In genomic region chr6:88023316-88023890, GRCm38 (mm10) we compare ENCODE assay signal across 28 mouse cellular contexts. TPM values are rescaled to one million over a fixed set of nuclear protein-coding genes. Genes with fewer than 3 reads are reported as not detected.
"Had no signal": no experiment of that assay in that cellular context is flagged by ENCODE, and none has a peak within 500 bp of the region (broad histone marks: within the 10 kb centered on the region; RNA-seq: fewer than 3 reads in every experiment).

No protein-coding gene starts in this region.

- H3K36me3 ChIP-seq: heart, embryonic 15.5 days; intestine, embryonic 15.5 days had no signal

- H3K4me2 ChIP-seq: heart, embryonic 11.5 days; heart, embryonic 13.5 days; heart, embryonic 15.5 days; hindbrain, embryonic 12.5 days; hindbrain, embryonic 14.5 days; intestine, embryonic 15.5 days; limb, embryonic 12.5 days; liver, embryonic 13.5 days; liver, embryonic 15.5 days had no signal

- H3K27me3 ChIP-seq: heart, embryonic 13.5 days; heart, embryonic 15.5 days; hindbrain, embryonic 12.5 days; intestine, embryonic 15.5 days; limb, embryonic 12.5 days; liver, embryonic 13.5 days; liver, embryonic 15.5 days had no signal

- ATAC-seq: hindbrain, embryonic 16.5 days; inflammation-experienced regulatory T-cells, adult 6 months; intestine, embryonic 15.5 days; intestine, postnatal 0 days; liver, postnatal 0 days had no signal

- DNase-seq: gastrocnemius, postnatal 10 days; gastrocnemius, postnatal 36 days; heart, adult 2 months; heart, postnatal 14 days; heart, postnatal 36 days; kidney, adult 18-20 months; kidney, adult 8-10 months; kidney, postnatal 10 days; kidney, postnatal 25 days; kidney, postnatal 4 days; liver; liver, embryonic 13.5 days; liver, postnatal 0 days had no signal

- H3K27ac ChIP-seq: heart, adult 2 months; heart, embryonic 13.5 days; heart, embryonic 15.5 days; hindbrain, embryonic 10.5 days; hindbrain, embryonic 12.5 days; hindbrain, embryonic 14.5 days; intestine, embryonic 15.5 days; layer of hippocampus, adult 2 months; left cerebral cortex, adult 2 months; limb, embryonic 10.5 days; limb, embryonic 12.5 days; liver, embryonic 13.5 days; liver, embryonic 15.5 days had no signal

- H3K9ac ChIP-seq: heart, embryonic 13.5 days; heart, embryonic 15.5 days; hindbrain, embryonic 12.5 days; hindbrain, embryonic 14.5 days; intestine, embryonic 15.5 days; limb, embryonic 12.5 days; liver, embryonic 13.5 days; liver, embryonic 15.5 days; liver, postnatal 0 days had no signal

- H3K4me1 ChIP-seq: hindbrain, embryonic 10.5 days had no signal

- H3K4me3 ChIP-seq: heart, adult 2 months; heart, embryonic 13.5 days; heart, embryonic 15.5 days; hindbrain, embryonic 10.5 days; hindbrain, embryonic 12.5 days; intestine, embryonic 15.5 days; layer of hippocampus, adult 2 months; left cerebral cortex, adult 2 months; limb, embryonic 10.5 days; limb, embryonic 12.5 days; liver, embryonic 13.5 days; liver, embryonic 15.5 days had no signal

- H3K9me3 ChIP-seq: heart, embryonic 13.5 days; heart, embryonic 15.5 days; hindbrain, embryonic 10.5 days; hindbrain, embryonic 12.5 days; intestine, embryonic 15.5 days; limb, embryonic 10.5 days; limb, embryonic 12.5 days; liver, embryonic 13.5 days; liver, embryonic 15.5 days had no signal

RNA-seq across cellular contexts. Expression of gene H1fx, which starts 42.0 kb away (rescaled TPM):
- polyA plus RNA-seq: inflammation-experienced regulatory T-cells, adult 6 months had no signal
